ENCODE assay signal across 15 mouse cellular contexts in genomic region chr3:131251601-131252000, GRCm38 (mm10).
"Had no signal": no experiment of that assay in that cellular context is flagged by ENCODE, and none has a peak within 500 bp of the region (broad histone marks: within the 10 kb centered on the region; RNA-seq: fewer than 3 reads in every experiment).

No protein-coding gene starts in this region.

- DNase-seq: kidney, postnatal 36 days; layer of hippocampus, adult 9-11 months; layer of hippocampus, postnatal 36 days; lung, embryonic 14.5 days; lung, postnatal 10 days; retina, postnatal 1 day; right cerebral cortex, postnatal 4 days; spleen, adult 18-20 months; thymus, postnatal 4 days had no signal

- H3K4me3 ChIP-seq: limb, embryonic 15.5 days; liver, embryonic 12.5 days; midbrain, embryonic 12.5 days; neural tube, embryonic 13.5 days had no signal

- H3K4me1 ChIP-seq: limb, embryonic 15.5 days; midbrain, embryonic 12.5 days; neural tube, embryonic 13.5 days had no signal

- H3K9me3 ChIP-seq: limb, embryonic 15.5 days; liver, embryonic 12.5 days; midbrain, embryonic 12.5 days; neural tube, embryonic 13.5 days had no signal

- H3K4me2 ChIP-seq: limb, embryonic 15.5 days; liver, embryonic 12.5 days; lung, embryonic 14.5 days; midbrain, embryonic 12.5 days; neural tube, embryonic 13.5 days had no signal

- H3K27me3 ChIP-seq: limb, embryonic 15.5 days; liver, embryonic 12.5 days; midbrain, embryonic 12.5 days; neural tube, embryonic 13.5 days had no signal

- H3K27ac ChIP-seq: kidney, postnatal 0 days; limb, embryonic 15.5 days; liver, embryonic 12.5 days; midbrain, embryonic 12.5 days; neural tube, embryonic 13.5 days had no signal

- H3K36me3 ChIP-seq: midbrain, embryonic 12.5 days had no signal

- ATAC-seq: liver, embryonic 12.5 days; midbrain, embryonic 16.5 days had no signal

- H3K9ac ChIP-seq: limb, embryonic 15.5 days; liver, embryonic 12.5 days; lung, embryonic 14.5 days; midbrain, embryonic 12.5 days; neural tube, embryonic 13.5 days had no signal
